Mouse (Mus musculus) gastrocnemius, postnatal 14 days (tissue): ENCODE results near the gene C8g. TPM values are rescaled to one million over a fixed set of nuclear protein-coding genes. Genes with fewer than 3 reads are reported as not detected.

Experiments used
- DNase-seq: peaks from one replicate; pipeline ENCODE4 v3.0.0; 2021; ENCODE audit warnings: mixed read lengths
- intact Hi-C: fragments of 180-260 bp; cut with DNase I; formaldehyde crosslinking; loops from one replicate; pipeline ENCODE4 v1.15.1; 2025; ENCODE audit warnings: low total_unique reads
- long read RNA-seq, 2 experiments: library from polyadenylated mRNA; stranded (forward); transcript quantifications; one replicate each; pipeline ENCODE4 v2.0.0; 2021
- total RNA-seq, 2 experiments: library from RNA; stranded (reverse); gene quantifications; 2 replicates each; pipeline ENCODE4 v1.2.3; 2021

C8g gene
- under 1 TPM; 0.91 to 0.98 TPM for total RNA-seq
- long read RNA-seq, experiment 1, partial matches to known transcripts, result 1 of 1 reads
- long read RNA-seq, experiment 1, other reads (novel, unspliced or antisense), result 0 of 1 reads
- long read RNA-seq, experiment 2, partial matches to known transcripts, result 0 of 1 reads
- long read RNA-seq, experiment 2, other reads (novel, unspliced or antisense), result 1 of 1 reads

GRCm38 (mm10) chr2:25501593-25502486 lies at the start of gene C8g:
TSS of gene C8g (minus strand) at chr2:25501719.
- no peak for DNase-seq
- intact Hi-C loops, result no loop called here

- DNase-seq, result peak; percentile 45
- intact Hi-C loops, result no loop called here
Measured at GRCm38 (mm10) chr2:25551186-25551585, 49.7 kb upstream of the C8g start.

GRCm38 (mm10) chr2:25549021-25549991 lies 47.8 kb upstream of the C8g start:
- DNase-seq, result no peak
- intact Hi-C loops, result loop anchor here (2.0 kb wide), 1 partner anchor 41 kb away; no protein-coding TSS in a partner anchor

- DNase-seq, result peak; percentile 98
- intact Hi-C loops, result no loop called here
Measured at GRCm38 (mm10) chr2:25546811-25547491, 45.4 kb upstream of the C8g start, which contains the start of gene Traf2. TSS of gene Traf2 (minus strand) at chr2:25546940.

GRCm38 (mm10) chr2:25545996-25546810 lies 44.7 kb upstream of the C8g start:
- intact Hi-C loops, result no loop called here
- DNase-seq, result no peak

GRCm38 (mm10) chr2:25541644-25542367 lies 40.3 kb upstream of the C8g start:
- DNase-seq, result no peak
- intact Hi-C loops, result no loop called here

- intact Hi-C loops, result no loop called here
- no peak for DNase-seq
Measured at GRCm38 (mm10) chr2:25540541-25540948, 39.0 kb upstream of the C8g start.

GRCm38 (mm10) chr2:25536531-25536930 lies 35.0 kb upstream of the C8g start:
- intact Hi-C loops, result no loop called here

GRCm38 (mm10) chr2:25534866-25535182 lies 33.3 kb upstream of the C8g start:
- DNase-seq, result no peak
- intact Hi-C loops, result no loop called here

More at GRCm38 (mm10) chr2:25536531-25536930, 35.0 kb upstream of the C8g start:
- no peak for DNase-seq

- peak; percentile 89 for DNase-seq
- intact Hi-C loops, result no loop called here
Measured at GRCm38 (mm10) chr2:25534178-25534865, 32.8 kb upstream of the C8g start.

GRCm38 (mm10) chr2:25533707-25534106 lies 32.2 kb upstream of the C8g start:
- DNase-seq, result no peak
- intact Hi-C loops, result no loop called here

- DNase-seq, result no peak
- intact Hi-C loops, result no loop called here
Measured at GRCm38 (mm10) chr2:25526510-25527302, 25.2 kb upstream of the C8g start.

GRCm38 (mm10) chr2:25509912-25510311 lies 8.4 kb upstream of the C8g start:
- DNase-seq, result no peak

GRCm38 (mm10) chr2:25506964-25507363 lies 5.4 kb upstream of the C8g start:
- intact Hi-C loops, result no loop called here

More at GRCm38 (mm10) chr2:25509912-25510311, 8.4 kb upstream of the C8g start:
- intact Hi-C loops, result loop anchor here (2.0 to 10.0 kb wide), 2 partner anchors 39 to 65 kb away; partner anchors contain the start of genes Mamdc4 and Phpt1

GRCm38 (mm10) chr2:25505860-25506259 lies 4.3 kb upstream of the C8g start:
- intact Hi-C loops, result no loop called here
- DNase-seq, result no peak

More at GRCm38 (mm10) chr2:25506964-25507363, 5.4 kb upstream of the C8g start:
- DNase-seq, result no peak

- intact Hi-C loops, result no loop called here
- no peak for DNase-seq
Measured at GRCm38 (mm10) chr2:25505000-25505399, 3.5 kb upstream of the C8g start.
